ENCODE assay signal across 6 mouse cellular contexts in the genomic region with DNA sequence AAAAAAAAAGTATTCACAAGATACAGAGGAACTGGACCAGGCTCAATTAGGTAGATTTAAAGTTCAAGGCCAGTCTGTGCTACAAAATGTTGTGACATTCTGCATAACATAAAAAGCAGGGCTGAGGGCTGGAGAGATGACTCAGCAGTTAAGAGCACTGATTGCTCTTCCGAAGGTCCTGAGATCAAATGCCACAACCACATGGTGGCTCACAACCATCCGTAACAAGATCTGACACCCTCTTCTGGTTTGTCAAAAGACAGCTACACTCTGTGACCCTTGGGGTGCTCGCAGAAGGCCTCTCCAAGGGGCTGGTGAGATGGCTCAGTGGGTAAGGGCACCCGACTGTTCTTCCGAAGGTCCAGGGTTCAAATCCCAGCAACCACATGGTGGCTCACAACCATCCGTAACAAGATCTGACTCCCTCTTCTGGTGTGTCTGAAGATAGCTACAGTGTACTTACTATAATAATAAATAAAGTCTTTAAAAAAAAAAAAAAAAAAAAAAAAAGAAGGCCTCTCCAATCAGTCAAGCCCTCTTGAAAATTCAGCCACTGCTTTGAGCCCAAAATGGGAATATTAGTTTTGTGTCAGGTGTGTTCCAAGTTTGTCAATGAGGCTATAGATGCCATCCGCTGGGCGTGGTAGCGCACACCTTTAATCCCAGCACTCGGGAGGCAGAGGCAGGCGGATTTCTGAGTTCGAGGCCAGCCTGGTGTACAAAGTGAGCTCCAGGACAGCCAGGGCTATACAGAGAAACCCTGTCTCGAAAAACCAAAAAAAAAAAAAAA. TPM values are rescaled to one million over a fixed set of nuclear protein-coding genes. Genes with fewer than 3 reads are reported as not detected.
DNase-seq lines count a peak whose midpoint lies in the region.

No protein-coding gene starts in this region.

- DNase-seq in 416B (ENCODE audit: low read depth) (peak; percentile 77), ES-CJ7 (ENCODE audit: low read depth, low spot score) (peak; percentile 87), R1 (ENCODE audit: low read depth, low spot score) (peak; percentile 88)
- DNase-seq in adrenal gland, adult 18-20 months (ENCODE audit: low spot score in 2 of 2), result peak; percentile 42 to 46
- DNase-seq in adrenal gland, postnatal 10 days, result peak; percentile 37
- peak; percentile 51 to 54 for DNase-seq in adrenal gland, postnatal 36 days

RNA-seq across cellular contexts. Expression of a gene that starts 16.0 kb away (rescaled TPM):
- total RNA-seq in adrenal gland, adult 18-20 months (2021), result 10 to 100 TPM; 29.3 to 32.5 TPM
- total RNA-seq in adrenal gland, postnatal 10 days (2021), result 10 to 100 TPM; 33.1 to 47.3 TPM
- 10 to 100 TPM; 42.9 to 46.7 TPM for total RNA-seq in adrenal gland, postnatal 36 days (2021)

RNA-seq across cellular contexts. Expression of a gene that starts 37.2 kb away (rescaled TPM):
- total RNA-seq in adrenal gland, adult 18-20 months (2021), result 100 to 1,000 TPM; 233 to 291 TPM
- total RNA-seq in adrenal gland, postnatal 10 days (2021), result 100 to 1,000 TPM; 204 to 244 TPM
- total RNA-seq in adrenal gland, postnatal 36 days (2021), result 100 to 1,000 TPM; 145 to 225 TPM

Comparison
In these comparisons a context has a peak if more than half of its experiments do, and no peak if none do; other contexts are left out.
1. Peak in every context shown above with its lines: DNase-seq.
2. DNase-seq: peak in every context shown above with its lines; median percentile 88 in R1; 87 in ES-CJ7; 77 in 416B; 52 in adrenal gland, postnatal 36 days; 44 in adrenal gland, adult 18-20 months; 37 in adrenal gland, postnatal 10 days.